Mouse (Mus musculus) liver, embryonic 14.5 days (tissue): ENCODE data around the gene Ddx10. TPM values are rescaled to one million over a fixed set of nuclear protein-coding genes. Genes with fewer than 3 reads are reported as not detected.

Experiments used
- ATAC-seq: fragments of 200-750 bp; cut with Nextera tagmentation; 2 replicates; pipeline ENCODE4 v1.8.0; 2017; ENCODE audit warnings: moderate number of reproducible peaks, mild to moderate bottlenecking, moderate library complexity; ENCODE audit not compliant: insufficient read depth
- DNase-seq, 3 experiments: peaks; one replicate each; pipeline ENCODE4 v3.0.0-alpha.2; 2012 to 2013; ENCODE audit warnings: low read depth in 3 of 3, low spot score in 3 of 3
- H3K27ac ChIP-seq: fragments of 300-500 bp; sonication (generic); 2 replicates; pipeline ENCODE4 v1.5.1; 2014; ENCODE audit warnings: moderate library complexity, mild to moderate bottlenecking, control low read depth, inconsistent platforms
- H3K27me3 ChIP-seq: fragments of 300-500 bp; sonication (generic); 2 replicates; pipeline ENCODE4 v1.6.1; 2014; ENCODE audit warnings: mild to moderate bottlenecking, low read length, moderate library complexity; ENCODE audit not compliant: control insufficient read depth, insufficient read depth
- H3K36me3 ChIP-seq: fragments of 300-500 bp; sonication (generic); replicated peaks from 2 replicates; pipeline ENCODE4 v1.6.1; 2014; ENCODE audit warnings: low read depth; ENCODE audit not compliant: control insufficient read depth, insufficient read depth
- H3K4me1 ChIP-seq, 2 experiments: fragments of 200-500 bp in 1 of 2; fragments of 300-500 bp in 1 of 2; sonication (generic) in 1 of 2; replicated peaks; 2 replicates each; pipeline ENCODE4 v1.6.1; 2012 to 2014; ENCODE audit warnings: antibody characterized with exemption in 1 of 2, inconsistent platforms in 1 of 2, low read length in 1 of 2; ENCODE audit not compliant: control insufficient read depth in 2 of 2, insufficient read depth in 2 of 2
- H3K4me2 ChIP-seq: fragments of 300-500 bp; sonication (generic); 2 replicates; pipeline ENCODE4 v1.6.1; 2014; ENCODE audit warnings: low read depth, mild to moderate bottlenecking, control low read depth, moderate library complexity
- H3K4me3 ChIP-seq, 2 experiments: fragments of 200-500 bp in 1 of 2; fragments of 300-500 bp in 1 of 2; sonication (generic) in 1 of 2; 2 replicates each; pipeline ENCODE4 v1.5.1; 2012 to 2014; ENCODE audit warnings: low read depth in 2 of 2, low read length in 2 of 2, mild to moderate bottlenecking in 2 of 2, control low read depth in 1 of 2, inconsistent platforms in 1 of 2, moderate library complexity in 1 of 2; ENCODE audit not compliant: insufficient read depth in 1 of 2
- H3K9ac ChIP-seq: fragments of 300-500 bp; sonication (generic); replicated peaks from 2 replicates; pipeline ENCODE4 v1.6.1; 2014; ENCODE audit warnings: mild to moderate bottlenecking, control low read depth, moderate library complexity
- H3K9me3 ChIP-seq: fragments of 300-500 bp; sonication (generic); 2 replicates; pipeline ENCODE4 v1.6.1; 2016; ENCODE audit warnings: low read length, mixed read lengths; ENCODE audit not compliant: control insufficient read depth
- CTCF ChIP-seq: IDR thresholded peaks from 2 replicates; pipeline ENCODE4 v1.5.1; 2016; ENCODE audit warnings: antibody characterized with exemption, low read depth, control low read depth
- EP300 ChIP-seq: IDR thresholded peaks from 2 replicates; pipeline ENCODE4 v1.6.1; 2016; ENCODE audit warnings: antibody characterized with exemption, low read depth
- WGBS: fragments of 180-500 bp; shearing (Covaris S2); extraction: QIAGEN DNeasy Blood & Tissue Kit; methylation state at CpG from one replicate; pipeline ENCODE4 v1.1.7; 2014; ENCODE audit not compliant: insufficient replicate concordance; 5-methylcytosine and 5-hydroxymethylcytosine counted together
- polyA plus RNA-seq, 2 experiments: library from polyadenylated mRNA; depleted of rRNA in 1 of 2; stranded (reverse) in 1 of 2; unstranded in 1 of 2; fragments of >200 nt; fragmentation: Nextera tagmentation in 1 of 2; extraction: Ambion mirVana in 1 of 2; gene quantifications; 2 replicates each; pipeline versions ENCODE4 v1.2.1 to v1.2.3; 2012 to 2014

Gene Ddx10
- polyA plus RNA-seq, 2 experiments, result 7.0 to 14.1 TPM

GRCm38 (mm10) chr9:53268731-53269465 lies 21.0 kb upstream of the Ddx10 start:
- Histone ChIP-seq H3K36me3 (no peaks in the 10 kb centered on the region), H3K9ac (no peak overlapping the region), H3K4me1 (no peaks in the 10 kb centered on the region), H3K27me3 (no peaks in the 10 kb centered on the region), H3K4me3 (no peak overlapping the region), H3K27ac (no peak overlapping the region), H3K4me2 (no peak overlapping the region), H3K9me3 (no peaks in the 10 kb centered on the region)
- TF ChIP-seq CTCF (peak; percentile 37; the same call in 1 of the 2 replicates), EP300 (no peak)
- DNase-seq, result no peak
- no peak for ATAC-seq
- WGBS, result 70% methylated on average over 5 of the region's 5 CpGs

- Histone ChIP-seq H3K27me3 (no peaks in the 10 kb centered on the region), H3K4me2 (no peak overlapping the region), H3K27ac (no peak overlapping the region), H3K4me3 (no peak overlapping the region), H3K9me3 (no peaks in the 10 kb centered on the region), H3K36me3 (no peaks in the 10 kb centered on the region), H3K4me1 (no peaks in the 10 kb centered on the region), H3K9ac (no peak overlapping the region)
- ATAC-seq, result no peak
- no peak for TF ChIP-seq CTCF
- no peak for DNase-seq
- 41% methylated on average over 5 of the region's 5 CpGs for WGBS
Measured at GRCm38 (mm10) chr9:53268036-53268435, 20.2 kb upstream of the Ddx10 start.

GRCm38 (mm10) chr9:53265589-53265988 lies 17.7 kb upstream of the Ddx10 start:
- DNase-seq (no peak), ATAC-seq (no peak)
- Histone ChIP-seq H3K4me1 (no peaks in the 10 kb centered on the region), H3K9ac (no peak overlapping the region), H3K36me3 (no peaks in the 10 kb centered on the region), H3K4me3 (no peak overlapping the region), H3K27me3 (no peaks in the 10 kb centered on the region), H3K9me3 (no peaks in the 10 kb centered on the region), H3K4me2 (no peak overlapping the region), H3K27ac (no peak overlapping the region)
- no peak for TF ChIP-seq CTCF
- TF ChIP-seq EP300, result no peak
- 72% methylated on average over 2 of the region's 2 CpGs for WGBS

GRCm38 (mm10) chr9:53264387-53264786 lies 16.5 kb upstream of the Ddx10 start:
- Histone ChIP-seq H3K9me3 (no peaks in the 10 kb centered on the region), H3K4me3 (no peak overlapping the region), H3K36me3 (no peaks in the 10 kb centered on the region), H3K9ac (no peak overlapping the region), H3K27ac (no peak overlapping the region), H3K27me3 (no peaks in the 10 kb centered on the region), H3K4me1 (no peaks in the 10 kb centered on the region), H3K4me2 (no peak overlapping the region)
- no peak for ATAC-seq
- 54% methylated on average over 4 of the region's 4 CpGs for WGBS
- TF ChIP-seq EP300, result no peak
- TF ChIP-seq CTCF, result no peak
- no peak for DNase-seq

GRCm38 (mm10) chr9:53258199-53258598 lies 10.3 kb upstream of the Ddx10 start:
- Histone ChIP-seq H3K4me2 (no peak overlapping the region), H3K9ac (no peak overlapping the region), H3K27me3 (no peaks in the 10 kb centered on the region), H3K9me3 (no peaks in the 10 kb centered on the region), H3K27ac (no peak overlapping the region), H3K4me1 (no peaks in the 10 kb centered on the region), H3K4me3 (no peak overlapping the region), H3K36me3 (no peaks in the 10 kb centered on the region)
- TF ChIP-seq CTCF, result no peak
- TF ChIP-seq EP300, result no peak
- ATAC-seq, result no peak
- no peak for DNase-seq
- 48% methylated on average over 6 of the region's 6 CpGs for WGBS
